Mouse (Mus musculus) neural tube, embryonic 11.5 days (tissue): Measurements from ENCODE around the gene Fbxw8. TPM values are rescaled to one million over a fixed set of nuclear protein-coding genes. Genes with fewer than 3 reads are reported as not detected.
A peak's percentile ranks its signal among the peaks of the same experiment; 100 is the strongest.

Experiments used
- ATAC-seq: fragments of 200-750 bp; cut with Nextera tagmentation; 2 replicates; pipeline ENCODE4 v1.8.0; 2017; ENCODE audit warnings: moderate number of reproducible peaks, mild to moderate bottlenecking, moderate TSS enrichment, moderate library complexity; ENCODE audit not compliant: insufficient read depth, low FRiP score, low TSS enrichment
- DNase-seq: peaks from one replicate; pipeline ENCODE4 v3.0.0-alpha.2; 2015; ENCODE audit warnings: low spot score
- H3K27ac ChIP-seq: fragments of 300-500 bp; sonication (generic); 2 replicates; pipeline ENCODE4 v1.5.1; 2014; ENCODE audit warnings: low read depth, mild to moderate bottlenecking, low read length
- H3K27me3 ChIP-seq: fragments of 300-500 bp; sonication (generic); 2 replicates; pipeline ENCODE4 v1.6.1; 2014; ENCODE audit warnings: mild to moderate bottlenecking, low read length, mixed read lengths; ENCODE audit not compliant: control insufficient read depth, insufficient read depth
- H3K36me3 ChIP-seq: fragments of 300-500 bp; sonication (generic); 2 replicates; pipeline ENCODE4 v1.6.1; 2014; ENCODE audit warnings: mild to moderate bottlenecking, low read length, moderate library complexity, mixed read lengths; ENCODE audit not compliant: control insufficient read depth, insufficient read depth
- H3K4me1 ChIP-seq: fragments of 300-500 bp; sonication (generic); 2 replicates; pipeline ENCODE4 v1.6.1; 2014; ENCODE audit warnings: low read length, mixed read lengths; ENCODE audit not compliant: control insufficient read depth, insufficient read depth
- H3K4me2 ChIP-seq: fragments of 300-500 bp; sonication (generic); 2 replicates; pipeline ENCODE4 v1.6.1; 2014; ENCODE audit warnings: low read depth, mild to moderate bottlenecking, moderate library complexity
- H3K4me3 ChIP-seq: fragments of 300-500 bp; sonication (generic); 2 replicates; pipeline ENCODE4 v1.5.1; 2014; ENCODE audit warnings: low read depth, low read length
- H3K9ac ChIP-seq: fragments of 300-500 bp; sonication (generic); 2 replicates; pipeline ENCODE4 v1.6.1; 2014; ENCODE audit warnings: mild to moderate bottlenecking, low read length
- H3K9me3 ChIP-seq: fragments of 300-500 bp; sonication (generic); 2 replicates; pipeline ENCODE4 v1.6.1; 2016; ENCODE audit warnings: low read length; ENCODE audit not compliant: control insufficient read depth
- WGBS: fragments of 180-500 bp; shearing (Covaris S2); extraction: QIAGEN DNeasy Blood & Tissue Kit; methylation state at CpG from one replicate; pipeline ENCODE4 v1.1.7; 2014; 5-methylcytosine and 5-hydroxymethylcytosine counted together
- polyA plus RNA-seq: library from polyadenylated mRNA; unstranded; fragments of >200 nt; fragmentation: Nextera tagmentation; extraction: Ambion mirVana; gene quantifications from 2 replicates; pipeline ENCODE4 v1.2.1, GENCODE M21; 2014

The Fbxw8 gene
- polyA plus RNA-seq, 1 experiment from 2014 or later: 28.4 TPM

- peaks cover 54% of the 10 kb centered on the region for H3K27me3 ChIP-seq
Measured at GRCm38 (mm10) chr5:118028191-118029034, 126.9 kb downstream of the Fbxw8 start.

GRCm38 (mm10) chr5:118027698-118028190 lies 127.5 kb downstream of the Fbxw8 start, which contains the start of gene Tesc:
Gene Tesc (plus strand): TSS chr5:118027743.
- DNase-seq (no peak), ATAC-seq (no peak)
- peak within 1 kb of the TSS; percentile 8; the same call in 1 of the 2 replicates for H3K9ac ChIP-seq
- H3K4me2 ChIP-seq: peak within 1 kb of the TSS; percentile 87
- H3K27me3 ChIP-seq: peaks cover 54% of the 10 kb centered on the region
- no peak within 1 kb of the TSS for H3K27ac ChIP-seq
- under 1% methylated on average over 46 of the region's 63 CpGs for WGBS
- H3K9me3 ChIP-seq: no peaks in the 10 kb centered on the region
- peaks cover 23% of the 10 kb centered on the region for H3K4me1 ChIP-seq
- H3K4me3 ChIP-seq: peak within 1 kb of the TSS; percentile 44
- H3K36me3 ChIP-seq: no peaks in the 10 kb centered on the region

More at GRCm38 (mm10) chr5:118028191-118029034, 126.9 kb downstream of the Fbxw8 start:
- H3K4me1 ChIP-seq: peaks cover 23% of the 10 kb centered on the region
- peak overlapping the region; percentile 87 for H3K4me2 ChIP-seq
- H3K36me3 ChIP-seq: no peaks in the 10 kb centered on the region
- WGBS: 2% methylated on average over 74 of the region's 79 CpGs
- H3K9me3 ChIP-seq: no peaks in the 10 kb centered on the region
- no peak overlapping the region for H3K27ac ChIP-seq
- ATAC-seq (no peak), DNase-seq (no peak)
- H3K4me3 ChIP-seq: peak overlapping the region; percentile 44
- peak overlapping the region; percentile 8; the same call in 1 of the 2 replicates for H3K9ac ChIP-seq

GRCm38 (mm10) chr5:118027101-118027697 lies 128.1 kb downstream of the Fbxw8 start:
- H3K9ac ChIP-seq: no peak overlapping the region; the same call in 1 of the 2 replicates

GRCm38 (mm10) chr5:118026343-118026742 lies 128.9 kb downstream of the Fbxw8 start:
- H3K4me3 ChIP-seq: no peak overlapping the region
- no peaks in the 10 kb centered on the region for H3K36me3 ChIP-seq
- no peak overlapping the region for H3K4me2 ChIP-seq
- no peak overlapping the region for H3K9ac ChIP-seq
- no peaks in the 10 kb centered on the region for H3K9me3 ChIP-seq
- peaks cover 54% of the 10 kb centered on the region for H3K27me3 ChIP-seq
- H3K27ac ChIP-seq: no peak overlapping the region
- WGBS: 2% methylated on average over 13 of the region's 13 CpGs
- H3K4me1 ChIP-seq: peaks cover 23% of the 10 kb centered on the region
- DNase-seq (no peak), ATAC-seq (no peak)

More at GRCm38 (mm10) chr5:118027101-118027697, 128.1 kb downstream of the Fbxw8 start:
- Histone ChIP-seq H3K27ac (no peak overlapping the region), H3K4me1 (peaks cover 23% of the 10 kb centered on the region), H3K4me3 (peak overlapping the region; percentile 44), H3K27me3 (peaks cover 54% of the 10 kb centered on the region), H3K36me3 (no peaks in the 10 kb centered on the region), H3K9me3 (no peaks in the 10 kb centered on the region), H3K4me2 (peak overlapping the region; percentile 87)
- no peak for ATAC-seq
- DNase-seq: no peak
- WGBS: under 1% methylated on average over 39 of the region's 39 CpGs

GRCm38 (mm10) chr5:118025880-118026279 lies 129.4 kb downstream of the Fbxw8 start:
- Histone ChIP-seq H3K9ac (no peak overlapping the region), H3K9me3 (no peaks in the 10 kb centered on the region), H3K4me1 (peaks cover 23% of the 10 kb centered on the region), H3K4me2 (no peak overlapping the region), H3K4me3 (no peak overlapping the region), H3K27me3 (peaks cover 54% of the 10 kb centered on the region), H3K36me3 (no peaks in the 10 kb centered on the region), H3K27ac (no peak overlapping the region)
- DNase-seq (no peak), ATAC-seq (no peak)
- WGBS: 5% methylated on average over 12 of the region's 12 CpGs

GRCm38 (mm10) chr5:118023053-118023452 lies 132.2 kb downstream of the Fbxw8 start:
- Histone ChIP-seq H3K9me3 (no peaks in the 10 kb centered on the region), H3K27ac (no peak overlapping the region), H3K4me2 (no peak overlapping the region), H3K4me3 (no peak overlapping the region), H3K27me3 (peaks cover 29% of the 10 kb centered on the region), H3K36me3 (no peaks in the 10 kb centered on the region), H3K4me1 (peaks cover 11% of the 10 kb centered on the region; the same call in 1 of the 2 replicates), H3K9ac (no peak overlapping the region)
- ATAC-seq: no peak
- 79% methylated on average over 3 of the region's 3 CpGs for WGBS
- DNase-seq: no peak

GRCm38 (mm10) chr5:118019905-118020304 lies 135.4 kb downstream of the Fbxw8 start:
- no peaks in the 10 kb centered on the region for H3K4me1 ChIP-seq
- H3K27ac ChIP-seq: no peak overlapping the region
- ATAC-seq (no peak), DNase-seq (no peak)
- H3K9ac ChIP-seq: no peak overlapping the region
- no peak overlapping the region for H3K4me2 ChIP-seq
- no peaks in the 10 kb centered on the region for H3K9me3 ChIP-seq
- no peaks in the 10 kb centered on the region for H3K27me3 ChIP-seq
- no peaks in the 10 kb centered on the region for H3K36me3 ChIP-seq
- no peak overlapping the region for H3K4me3 ChIP-seq
- 68% methylated on average over 11 of the region's 11 CpGs for WGBS

GRCm38 (mm10) chr5:118017527-118017926 lies 137.7 kb downstream of the Fbxw8 start:
- no peak overlapping the region for H3K9ac ChIP-seq
- no peaks in the 10 kb centered on the region for H3K9me3 ChIP-seq
- ATAC-seq: no peak
- H3K36me3 ChIP-seq: no peaks in the 10 kb centered on the region
- H3K4me2 ChIP-seq: no peak overlapping the region
- H3K27me3 ChIP-seq: no peaks in the 10 kb centered on the region
- H3K27ac ChIP-seq: no peak overlapping the region
- H3K4me3 ChIP-seq: no peak overlapping the region
- DNase-seq: no peak
- H3K4me1 ChIP-seq: no peaks in the 10 kb centered on the region
- 63% methylated on average over 5 of the region's 5 CpGs for WGBS
